Mouse (Mus musculus) spleen, adult 2 months (tissue): Measurements from ENCODE around the gene Lsm3. TPM values are rescaled to one million over a fixed set of nuclear protein-coding genes. Genes with fewer than 3 reads are reported as not detected.
A peak's percentile ranks its signal among the peaks of the same experiment; 100 is the strongest.

Source experiments
- DNase-seq, 2 experiments: peaks; one replicate each; pipeline versions ENCODE4 v3.0.0 to v3.0.0-alpha.2; 2012 to 2021; ENCODE audit warnings: low spot score in 2 of 2, low read depth in 1 of 2
- H3K27ac ChIP-seq: fragments of 200-500 bp; 2 replicates; pipeline ENCODE4 v1.5.1; 2012; ENCODE audit warnings: low read length, inconsistent platforms; ENCODE audit not compliant: insufficient read depth
- H3K27me3 ChIP-seq: fragments of 200-500 bp; 2 replicates; pipeline ENCODE4 v1.6.1; 2012; ENCODE audit warnings: mild to moderate bottlenecking, moderate library complexity, low read length, inconsistent platforms; ENCODE audit not compliant: control insufficient read depth, insufficient read depth
- H3K36me3 ChIP-seq: fragments of 200-500 bp; 2 replicates; pipeline ENCODE4 v1.6.1; 2012; ENCODE audit warnings: mild to moderate bottlenecking, low read length, inconsistent platforms; ENCODE audit not compliant: control insufficient read depth, insufficient read depth
- H3K4me1 ChIP-seq: fragments of 200-500 bp; 2 replicates; pipeline ENCODE4 v1.6.1; 2011; ENCODE audit warnings: inconsistent platforms; ENCODE audit not compliant: control insufficient read depth, insufficient read depth, insufficient read length
- H3K4me3 ChIP-seq: fragments of 200-500 bp; 2 replicates; pipeline ENCODE4 v1.5.1; 2011; ENCODE audit warnings: mild to moderate bottlenecking, inconsistent platforms; ENCODE audit not compliant: insufficient read depth, insufficient read length; ENCODE audit errors: extremely low read depth
- CTCF ChIP-seq: fragments of 200-500 bp; IDR thresholded peaks from 2 replicates; pipeline ENCODE4 v1.5.1; 2011; ENCODE audit warnings: mild to moderate bottlenecking, inconsistent platforms; ENCODE audit not compliant: insufficient read depth, insufficient read length, insufficient replicate concordance; ENCODE audit errors: extremely low read depth
- POLR2A ChIP-seq: fragments of 200-500 bp; IDR thresholded peaks from 2 replicates; pipeline ENCODE4 v1.6.1; 2011; ENCODE audit warnings: low read depth, low read length, inconsistent platforms
- WGBS: fragments of 180-500 bp; shearing (Covaris S2); methylation state at CpG from one replicate; pipeline ENCODE4 v1.1.7; 2018; 5-methylcytosine and 5-hydroxymethylcytosine counted together
- polyA plus RNA-seq: library from polyadenylated mRNA; depleted of rRNA; stranded (reverse); fragments of >200 nt; gene quantifications from 2 replicates; pipeline ENCODE4 v1.2.3, GENCODE M21; 2012

The Lsm3 gene
- polyA plus RNA-seq, 1 experiment, result 10.5 TPM

GRCm38 (mm10) chr6:91473805-91474440 lies 41.8 kb upstream of the Lsm3 start:
- H3K4me1 ChIP-seq, result peaks cover 9% of the 10 kb centered on the region; the same call in 1 of the 2 replicates
- under 1% methylated on average over 27 of the region's 27 CpGs for WGBS
- H3K27ac ChIP-seq, result no peak overlapping the region
- TF ChIP-seq CTCF, result no peak
- TF ChIP-seq POLR2A, result no peak
- peak overlapping the region; percentile 76 for H3K4me3 ChIP-seq
- DNase-seq, result no peak
- no peaks in the 10 kb centered on the region for H3K27me3 ChIP-seq
- peaks cover 17% of the 10 kb centered on the region for H3K36me3 ChIP-seq

DNA sequence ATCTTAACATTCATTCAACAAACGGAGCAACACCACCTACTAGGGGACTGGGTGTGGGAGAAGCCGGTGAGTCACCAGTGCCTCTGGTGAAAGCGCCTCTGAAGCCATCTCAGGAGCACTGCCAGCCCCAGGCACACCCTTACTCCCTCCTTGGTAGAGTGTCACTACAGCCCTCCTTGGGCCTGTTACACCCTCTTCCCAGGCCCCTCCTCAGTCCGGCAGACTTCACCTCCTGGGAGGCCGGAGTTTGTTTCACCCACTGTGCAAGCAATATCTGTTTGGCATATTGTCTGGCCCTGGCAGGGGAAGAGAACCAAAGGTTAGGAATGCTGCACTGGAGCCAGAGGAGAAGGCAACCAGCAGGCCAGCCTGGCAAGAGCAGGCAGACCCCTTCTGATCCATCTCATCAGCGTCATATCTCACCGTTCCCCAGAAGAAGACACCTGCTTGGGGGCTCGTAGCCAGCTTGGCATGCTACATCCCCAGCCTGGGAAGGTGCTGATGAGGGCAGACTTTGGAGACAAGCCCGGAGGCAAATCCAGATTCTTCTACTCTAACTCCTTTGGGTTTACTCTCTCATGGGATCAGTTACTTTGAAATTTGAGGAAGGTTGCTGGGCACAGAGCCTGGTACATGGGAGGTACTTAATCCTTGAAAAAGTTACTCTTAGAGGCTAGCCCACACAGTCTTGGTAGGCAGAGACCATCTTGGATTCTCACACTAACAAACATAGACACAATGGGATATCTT lies 41.1 kb upstream of the Lsm3 start:
- WGBS, result 61% methylated on average over 9 of the region's 9 CpGs
- DNase-seq, result no peak
- Histone ChIP-seq H3K27ac (no peak overlapping the region), H3K4me1 (peaks cover 9% of the 10 kb centered on the region; the same call in 1 of the 2 replicates), H3K36me3 (peaks cover 24% of the 10 kb centered on the region), H3K4me3 (peak overlapping the region; percentile 76; the same call in 1 of the 2 replicates), H3K27me3 (no peaks in the 10 kb centered on the region)
- TF ChIP-seq CTCF, result no peak
- no peak for TF ChIP-seq POLR2A

- DNase-seq, result no peak
- H3K27ac ChIP-seq, result no peak overlapping the region
- peaks cover 9% of the 10 kb centered on the region; the same call in 1 of the 2 replicates for H3K4me1 ChIP-seq
- no peak for TF ChIP-seq POLR2A
- TF ChIP-seq CTCF, result no peak
- no peak overlapping the region for H3K4me3 ChIP-seq
- H3K36me3 ChIP-seq, result peaks cover 34% of the 10 kb centered on the region
- 91% methylated on average over 2 of the region's 2 CpGs for WGBS
- no peaks in the 10 kb centered on the region for H3K27me3 ChIP-seq
Observed at GRCm38 (mm10) chr6:91476541-91476940, 39.2 kb upstream of the Lsm3 start.

GRCm38 (mm10) chr6:91483371-91483770 lies 32.4 kb upstream of the Lsm3 start:
- TF ChIP-seq CTCF (no peak), POLR2A (no peak)
- H3K4me3 ChIP-seq, result no peak overlapping the region
- H3K4me1 ChIP-seq, result no peaks in the 10 kb centered on the region
- H3K27me3 ChIP-seq, result no peaks in the 10 kb centered on the region
- no peak overlapping the region for H3K27ac ChIP-seq
- no peak for DNase-seq
- peaks cover 53% of the 10 kb centered on the region for H3K36me3 ChIP-seq
- WGBS, result 85% methylated on average over 2 of the region's 2 CpGs

- Histone ChIP-seq H3K4me1 (no peaks in the 10 kb centered on the region), H3K4me3 (no peak overlapping the region), H3K27ac (no peak overlapping the region), H3K27me3 (no peaks in the 10 kb centered on the region), H3K36me3 (peaks cover 45% of the 10 kb centered on the region)
- TF ChIP-seq POLR2A, result no peak
- no peak for TF ChIP-seq CTCF
- DNase-seq, result no peak
- WGBS, result 92% methylated on average over 15 of the region's 15 CpGs
Observed at GRCm38 (mm10) chr6:91486736-91487453, 28.8 kb upstream of the Lsm3 start.

DNA sequence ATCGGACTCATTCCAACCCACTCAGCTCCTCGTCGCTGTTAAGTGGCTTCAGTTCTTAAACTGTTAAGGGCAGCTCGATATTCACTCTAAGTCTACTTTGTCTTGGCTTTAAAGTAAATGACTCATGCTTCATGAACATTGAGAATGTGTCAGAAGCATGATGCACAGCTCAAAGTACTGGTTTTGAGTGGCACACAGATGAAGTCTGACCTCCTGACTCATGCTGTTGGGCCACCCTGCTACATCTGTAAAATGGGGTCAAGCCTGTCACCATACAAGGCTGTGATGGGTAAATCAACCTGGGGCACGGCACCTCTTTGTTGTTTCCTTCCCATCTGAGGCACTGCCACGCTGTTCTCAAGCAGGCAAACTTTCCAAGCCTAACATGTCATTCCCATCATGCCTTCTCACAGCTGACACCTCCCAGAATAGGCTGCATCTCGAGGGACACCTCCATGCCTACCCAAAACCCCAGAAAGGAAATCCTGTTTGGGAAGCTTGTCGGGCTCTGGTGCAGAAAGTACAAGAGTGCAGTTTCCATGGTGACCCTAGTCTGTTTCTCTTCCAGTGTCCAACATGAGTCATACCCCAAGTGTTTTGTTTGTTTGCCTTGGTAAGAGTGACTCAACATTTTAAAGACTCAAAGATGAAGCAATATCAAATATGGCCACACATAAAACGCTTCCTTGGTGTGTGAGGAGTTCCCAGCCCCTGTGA lies 27.1 kb upstream of the Lsm3 start:
- Histone ChIP-seq H3K4me1 (no peaks in the 10 kb centered on the region), H3K27me3 (no peaks in the 10 kb centered on the region), H3K36me3 (peaks cover 39% of the 10 kb centered on the region), H3K4me3 (no peak overlapping the region), H3K27ac (no peak overlapping the region)
- TF ChIP-seq POLR2A (no peak), CTCF (no peak)
- DNase-seq, result no peak
- 52% methylated on average over 9 of the region's 9 CpGs for WGBS
